Mouse (Mus musculus) right cerebral cortex, postnatal 25 days (tissue): ENCODE data around the gene Myo5c.

Source experiments
- DNase-seq: peaks from one replicate; pipeline ENCODE4 v3.0.0; 2022

Gene Myo5c

DNA sequence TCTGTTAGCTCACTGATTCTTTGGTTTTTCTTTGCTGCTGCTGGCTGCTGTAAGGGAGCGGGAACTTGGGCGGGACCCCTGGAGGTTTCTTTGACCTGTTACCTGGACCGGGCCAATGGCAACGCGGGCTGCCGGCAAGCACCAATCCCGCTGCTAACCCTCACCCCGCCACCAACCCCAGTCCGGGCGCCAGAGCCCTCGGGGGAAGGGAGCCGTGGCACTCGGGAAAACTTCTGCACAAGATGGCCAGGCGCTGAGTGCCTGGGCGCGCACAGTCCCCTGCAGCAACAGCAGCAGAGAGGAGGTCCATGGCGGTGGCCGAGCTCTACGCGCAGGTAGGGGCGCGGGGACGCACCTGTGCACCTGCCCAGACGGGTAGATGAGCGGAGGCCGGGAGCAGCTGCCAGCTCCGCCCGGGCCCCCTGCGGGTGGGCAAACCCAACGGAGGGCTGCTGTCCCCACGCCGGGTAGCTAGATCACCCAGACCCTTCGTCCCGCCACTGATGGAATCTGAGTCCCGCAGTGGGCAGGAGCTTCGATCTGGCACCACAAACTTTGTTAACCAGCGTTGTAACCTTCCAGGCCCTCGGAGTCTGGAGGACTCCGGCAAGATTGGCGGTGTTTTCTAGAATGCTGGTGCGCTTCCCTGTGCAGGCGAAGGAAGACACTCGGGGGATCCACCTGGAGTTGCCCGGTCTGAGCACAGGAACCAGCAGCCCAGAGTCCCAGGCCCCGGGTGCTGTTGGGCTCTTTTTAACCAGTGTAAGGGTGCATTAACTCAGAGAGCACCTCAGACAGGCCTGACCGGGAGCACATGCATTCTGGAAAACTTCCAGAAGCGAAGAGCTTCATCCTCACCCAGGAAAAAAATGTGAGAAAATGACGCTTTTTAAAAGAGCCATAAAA is at the start of gene Myo5c:
Gene Myo5c, plus strand, starts transcription at position 180 of the 906 bp plus-strand sequence.
- DNase-seq = no peak

DNA sequence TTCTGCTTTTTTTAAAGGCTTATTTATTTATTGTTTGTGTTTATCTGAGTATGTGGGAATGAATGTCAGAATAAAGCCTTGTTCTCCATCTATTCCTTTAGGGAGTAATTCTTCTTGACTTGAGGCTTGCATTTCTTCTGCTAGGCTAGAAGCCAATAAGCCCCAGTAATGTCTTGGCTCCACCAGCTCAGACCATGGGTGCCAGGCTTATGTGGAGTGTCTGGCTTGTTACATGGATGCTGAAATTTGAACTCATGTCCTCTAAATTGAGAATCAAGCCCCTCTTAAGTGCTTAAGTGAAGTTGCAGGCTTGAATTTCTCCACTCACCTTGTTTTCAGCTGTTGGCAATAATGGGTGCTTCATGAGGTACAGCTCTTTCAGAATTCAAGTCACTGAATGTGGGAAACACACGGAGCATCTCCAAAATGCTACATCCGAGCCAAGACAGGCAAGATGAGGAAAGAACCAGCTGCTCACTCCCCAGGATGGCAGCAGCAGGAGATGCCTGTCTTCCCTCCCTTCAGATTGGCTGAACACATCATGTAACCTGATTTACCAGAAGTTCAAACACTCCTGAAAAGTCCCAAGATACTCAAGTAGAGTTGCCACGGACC is 44.1 kb upstream of the Myo5c start:
- no peak for DNase-seq

DNA sequence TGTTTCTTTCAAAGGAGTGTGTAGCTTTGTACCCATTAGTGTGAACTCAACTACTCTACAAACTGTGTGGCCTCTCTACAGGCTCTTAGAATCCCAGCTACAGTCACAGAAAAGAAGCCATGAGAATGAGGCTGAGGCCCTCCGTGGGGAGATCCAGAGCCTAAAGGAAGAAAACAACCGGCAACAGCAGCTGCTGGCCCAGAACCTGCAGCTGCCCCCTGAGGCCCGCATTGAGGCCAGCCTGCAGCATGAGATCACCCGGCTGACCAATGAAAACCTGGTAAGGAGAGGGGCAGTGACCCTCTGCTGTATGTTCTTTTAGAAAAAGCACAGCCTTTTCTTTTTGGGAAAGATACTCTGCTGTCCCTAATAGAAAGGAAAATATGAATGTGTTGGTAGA is 38.0 kb upstream of the Myo5c start:
- no peak for DNase-seq

DNA sequence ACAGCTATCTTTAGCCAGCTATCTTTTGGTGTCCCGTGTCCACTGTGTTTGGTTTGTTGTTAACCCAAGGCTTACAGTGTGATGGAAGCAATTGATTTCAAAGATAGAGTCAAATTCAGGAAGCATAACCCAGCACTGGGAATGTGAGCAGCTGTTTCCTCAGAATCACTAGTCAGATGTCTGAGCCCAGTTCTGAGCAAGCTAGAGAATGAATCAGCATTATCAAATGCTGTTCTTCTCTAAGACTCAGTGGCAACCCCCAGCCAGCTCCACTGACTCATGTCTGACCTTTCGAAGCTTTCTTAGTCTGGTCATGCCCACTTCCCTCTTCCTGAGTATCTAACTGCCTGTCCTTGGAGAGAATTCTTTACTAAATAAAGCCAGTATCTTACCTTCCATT is 35.5 kb upstream of the Myo5c start:
- peak; percentile 46 for DNase-seq

DNA sequence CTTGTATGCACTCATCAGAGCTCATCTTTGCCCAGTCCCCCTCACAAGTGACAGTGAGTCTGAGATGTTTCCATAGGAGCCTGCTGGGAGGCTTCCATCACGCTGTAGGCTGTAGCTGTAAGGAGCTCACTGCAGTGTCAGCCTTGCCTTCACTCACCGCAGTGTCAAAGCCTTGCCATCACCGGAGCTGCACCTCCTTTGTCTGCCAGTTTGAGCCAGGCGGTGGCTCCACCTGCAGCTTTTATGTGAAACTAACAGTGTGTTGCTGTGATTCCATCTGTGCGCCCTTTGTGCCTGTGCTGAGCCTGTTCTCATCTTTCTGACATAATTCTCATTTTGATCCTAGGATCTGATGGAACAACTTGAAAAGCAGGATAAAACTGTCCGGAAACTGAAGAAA is 34.5 kb upstream of the Myo5c start:
- DNase-seq = peak; percentile 52

DNA sequence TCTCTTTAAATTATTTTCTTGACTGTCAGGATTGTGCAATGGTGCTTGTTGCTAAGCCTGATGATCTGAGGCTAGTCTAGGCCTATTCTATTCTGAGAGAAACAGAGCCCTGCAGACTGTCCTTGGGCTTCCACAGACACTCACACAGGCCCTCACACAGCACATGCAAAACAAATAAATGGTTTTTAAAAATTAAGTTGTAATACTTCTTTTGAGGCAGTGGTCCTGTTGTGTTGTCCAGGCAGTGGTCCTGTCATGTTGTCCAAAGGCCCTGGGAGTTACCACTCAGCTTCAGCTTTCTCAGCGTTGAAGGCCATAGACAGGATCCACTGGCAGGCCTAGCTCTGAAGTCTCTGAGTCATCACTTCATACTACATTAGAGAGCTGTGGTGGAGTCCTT is 30.3 kb upstream of the Myo5c start:
- no peak for DNase-seq

DNA sequence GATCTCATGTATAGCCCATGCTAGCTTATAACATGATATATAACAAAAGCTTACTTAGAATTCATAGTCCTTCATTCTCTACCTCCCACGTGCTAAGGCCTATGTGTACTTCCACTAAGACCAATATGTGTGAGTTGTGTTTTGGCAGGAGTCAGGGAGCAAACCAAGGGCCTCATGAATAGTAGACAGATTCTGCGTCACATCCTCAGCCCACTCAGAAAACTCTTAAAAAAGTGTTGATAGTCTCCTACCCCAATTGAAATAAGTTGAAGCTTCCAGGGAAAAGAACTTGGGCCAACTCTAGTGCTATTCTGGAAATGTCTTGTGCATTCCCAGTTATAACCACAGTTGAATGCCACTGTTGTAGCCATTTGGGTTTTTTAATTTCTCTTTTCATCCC is 29.8 kb upstream of the Myo5c start:
- DNase-seq = no peak

DNA sequence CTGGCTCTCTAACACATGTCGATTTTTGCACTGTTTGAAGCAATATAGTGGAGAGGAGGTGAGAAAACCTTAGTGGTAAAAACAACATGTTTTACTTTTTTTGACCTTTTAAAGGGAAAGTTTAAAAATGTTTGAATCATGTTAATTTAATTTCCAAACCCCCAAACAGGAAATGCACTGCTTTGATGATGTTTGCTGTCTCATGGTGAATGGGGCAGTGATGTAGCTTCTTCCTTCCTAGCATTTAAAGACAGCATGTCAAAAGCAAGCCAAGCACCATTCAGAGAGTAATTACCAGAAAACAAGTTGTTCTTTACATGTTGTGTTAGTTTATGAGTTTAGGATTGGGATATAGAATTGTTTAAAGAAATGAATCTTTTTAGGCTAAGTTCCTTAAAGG is 22.6 kb upstream of the Myo5c start:
- no peak for DNase-seq

DNA sequence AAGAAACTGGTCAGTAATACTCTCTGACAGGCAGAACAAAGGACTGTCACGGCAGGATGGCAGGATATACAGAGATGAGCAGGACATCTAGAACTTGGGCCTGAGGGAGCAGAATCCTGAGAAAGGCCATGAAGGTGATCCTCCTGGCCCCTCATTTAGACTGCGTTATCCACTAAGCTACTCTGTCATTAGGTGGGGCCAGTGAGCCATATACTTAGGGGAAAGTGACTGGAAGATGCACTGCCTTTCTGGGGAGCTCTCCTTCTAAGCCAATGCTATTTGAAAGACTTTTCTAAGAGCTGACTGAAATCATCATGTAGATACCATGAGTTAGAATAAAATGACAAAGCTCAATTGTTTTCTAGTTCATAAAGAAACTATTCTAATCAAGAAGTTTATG is 21.6 kb upstream of the Myo5c start:
- DNase-seq = no peak

DNA sequence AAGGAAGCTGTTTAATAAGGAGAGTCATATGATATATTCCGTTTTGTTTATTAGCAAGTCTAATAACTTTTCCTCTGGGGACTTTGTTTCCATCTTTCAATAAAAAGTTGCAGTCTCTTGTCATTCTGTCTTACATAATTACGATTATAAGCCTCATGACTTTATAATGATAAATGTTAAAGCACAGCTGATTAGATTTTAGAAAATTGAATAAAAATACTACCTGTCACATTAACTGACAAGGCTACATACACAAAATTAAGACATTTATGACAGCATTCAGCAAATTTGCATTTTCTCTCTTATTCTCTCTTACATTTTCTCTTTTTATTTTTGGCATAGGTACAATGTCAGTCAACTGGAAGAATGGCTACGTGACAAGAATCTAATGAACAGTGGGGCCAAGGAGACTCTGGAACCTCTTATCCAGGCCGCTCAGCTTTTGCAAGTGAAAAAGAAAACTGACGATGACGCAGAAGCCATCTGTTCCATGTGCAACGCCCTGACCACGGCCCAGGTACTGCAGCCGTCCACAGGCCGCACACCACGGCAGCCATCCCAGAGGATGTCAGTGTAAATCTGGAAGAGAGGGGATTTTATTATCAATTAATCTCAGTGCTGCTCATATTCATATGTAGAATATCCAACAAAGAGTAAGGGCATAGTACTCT is 16.9 kb upstream of the Myo5c start:
- no peak for DNase-seq

DNA sequence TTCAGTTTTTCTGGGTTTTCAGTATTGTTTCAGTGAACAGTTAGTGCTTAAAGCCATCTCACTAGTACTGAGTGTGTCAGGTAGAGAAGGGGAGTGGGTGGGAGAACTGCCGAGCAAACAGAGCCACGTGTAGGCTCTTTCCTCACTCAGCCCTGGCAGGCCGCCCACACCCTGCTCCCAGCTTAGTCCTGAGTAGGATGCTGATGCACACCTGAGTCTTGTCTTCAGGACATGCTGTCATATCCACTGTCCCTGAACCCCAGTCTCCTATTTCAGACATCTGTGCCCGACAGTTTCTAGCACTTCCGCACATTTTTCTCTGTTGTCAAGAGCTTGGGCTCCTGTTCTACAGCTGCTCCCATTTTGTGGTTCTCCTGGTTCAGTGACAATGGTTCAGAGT is 11.9 kb upstream of the Myo5c start:
- peak; percentile 63 for DNase-seq

DNA sequence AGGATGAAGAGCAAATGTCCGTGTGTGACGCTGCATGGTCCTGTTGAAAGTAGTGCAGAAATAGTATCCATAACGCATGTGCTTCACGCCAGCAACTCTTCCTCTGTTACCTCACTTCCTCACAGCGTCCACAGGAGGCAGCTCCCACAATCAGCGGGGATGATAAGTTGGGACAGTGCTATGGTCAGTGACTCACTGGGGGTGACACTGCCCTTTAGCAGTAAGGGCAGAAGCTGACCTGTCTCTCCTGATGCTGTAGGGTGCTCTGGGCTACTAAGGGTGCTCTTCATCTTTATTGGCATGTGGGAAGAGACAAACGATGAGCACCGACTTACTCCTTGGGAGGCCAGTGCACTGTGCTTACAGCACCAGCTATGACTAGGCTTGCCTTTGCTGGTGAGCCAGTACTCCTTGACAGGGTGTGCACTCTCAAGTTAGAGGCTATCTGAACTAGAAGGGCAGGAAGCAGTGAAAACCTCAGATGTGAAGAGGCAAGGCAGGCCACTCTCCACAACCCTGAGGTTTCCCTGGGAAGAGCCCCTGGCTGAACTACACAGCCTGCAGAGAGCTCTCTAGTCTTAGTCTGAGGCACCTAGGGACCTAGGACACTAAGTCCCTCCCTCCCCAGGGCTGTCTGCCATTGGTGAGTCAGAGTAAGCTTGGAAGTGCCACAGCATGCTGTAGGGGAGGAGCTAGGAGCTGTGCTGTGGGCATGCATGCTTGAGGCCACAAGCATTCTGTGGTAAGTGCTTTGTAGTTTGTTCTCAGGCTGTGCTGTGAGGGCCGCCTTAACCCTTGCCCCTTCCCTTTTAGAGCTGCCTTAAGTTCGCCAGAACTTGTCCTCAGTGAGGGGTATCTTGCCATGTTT is 10.2 kb upstream of the Myo5c start:
- no peak for DNase-seq

DNA sequence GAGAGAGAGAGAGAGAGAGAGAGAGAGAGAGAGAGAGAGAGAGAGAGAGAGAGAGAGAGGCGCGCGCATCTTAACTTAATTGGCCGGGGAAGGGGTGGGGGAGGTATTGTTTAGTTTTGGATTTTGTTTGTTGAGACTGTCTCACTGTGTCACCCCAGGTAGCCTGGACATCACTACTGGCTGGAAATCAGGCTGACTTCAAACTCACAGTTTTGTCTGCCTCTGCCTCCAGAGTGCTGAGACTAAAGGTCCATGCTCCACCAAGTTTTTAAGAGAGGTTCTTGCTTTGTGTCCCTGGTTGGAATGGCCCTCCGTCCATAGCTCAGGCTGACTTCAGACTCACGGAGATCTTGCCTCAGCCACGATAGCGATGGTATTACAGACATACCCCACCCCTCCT is 1.0 kb downstream of the Myo5c start:
- no peak for DNase-seq

DNA sequence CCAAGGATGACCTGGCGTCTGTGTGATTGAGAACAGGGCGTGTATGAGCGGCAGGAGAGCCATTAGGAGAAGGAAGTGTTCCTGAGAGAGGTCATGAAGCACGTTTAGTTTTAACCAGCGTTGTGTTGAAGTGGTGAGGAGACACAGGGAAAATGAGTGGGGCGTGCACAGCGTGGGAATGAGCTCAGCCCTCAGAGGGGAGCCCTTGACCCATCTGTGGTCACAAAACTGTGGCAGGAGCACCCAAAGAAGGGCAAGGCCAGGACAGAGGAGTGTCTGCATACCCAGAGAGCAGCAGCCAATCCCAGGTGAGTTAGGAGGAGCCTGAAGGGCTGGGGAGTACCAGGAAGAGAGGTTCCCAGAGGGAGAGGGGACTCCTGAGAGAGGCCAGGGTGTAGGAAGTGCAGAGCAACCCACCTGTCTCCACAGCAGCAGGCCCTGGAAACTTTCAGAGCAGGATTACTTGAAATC is 2.5 kb downstream of the Myo5c start:
- DNase-seq = no peak

DNA sequence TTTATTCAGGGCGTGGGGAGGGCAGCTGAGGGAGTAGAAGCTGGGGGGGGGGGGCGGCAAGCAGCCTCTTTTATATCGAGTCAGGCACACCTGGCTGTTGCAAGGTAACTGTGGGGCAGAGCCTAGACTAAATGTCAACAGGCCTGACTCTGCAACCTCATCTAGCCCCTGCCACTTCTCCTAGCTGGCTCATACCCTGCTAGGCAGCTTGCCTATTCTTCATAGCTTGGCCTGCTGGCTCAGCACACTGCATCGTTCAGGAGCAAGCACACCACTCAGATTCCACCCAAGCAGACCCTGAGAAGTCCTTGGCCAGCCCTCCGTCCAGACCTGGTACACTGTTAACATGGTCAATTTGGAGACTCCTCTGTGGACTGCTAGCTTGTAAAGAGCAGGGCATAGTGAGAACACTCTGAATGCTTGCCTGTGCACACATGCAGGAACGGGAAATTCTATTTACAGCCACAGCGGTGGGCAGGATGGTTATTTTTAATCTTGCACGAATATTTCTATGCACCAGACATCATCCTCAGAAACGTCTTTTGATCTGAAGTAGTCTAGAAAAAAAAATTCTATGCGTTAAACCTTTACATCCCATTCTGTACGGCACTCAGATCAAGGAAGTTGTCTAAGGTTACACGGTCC is 3.3 kb downstream of the Myo5c start:
- peak; percentile 42 for DNase-seq

DNA sequence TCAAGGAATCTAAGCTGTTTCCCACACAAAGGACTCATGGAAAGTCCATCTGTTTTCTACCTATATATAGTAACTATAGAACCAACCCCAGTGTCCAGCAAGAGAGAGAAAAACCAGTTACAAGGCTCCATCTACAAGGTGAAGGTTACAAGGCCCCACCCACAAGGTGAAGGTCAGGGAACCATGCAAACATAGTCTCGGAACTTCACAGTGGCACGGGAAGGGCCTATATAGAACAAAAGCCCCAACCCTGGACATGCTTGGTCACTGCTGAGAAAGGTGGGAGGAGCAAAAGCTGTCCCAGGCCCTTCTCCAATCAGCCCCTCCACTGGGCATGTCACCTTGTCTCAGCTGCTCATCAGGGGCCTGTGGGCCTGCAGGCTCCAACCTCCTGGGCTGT is 3.9 kb downstream of the Myo5c start:
- no peak for DNase-seq

DNA sequence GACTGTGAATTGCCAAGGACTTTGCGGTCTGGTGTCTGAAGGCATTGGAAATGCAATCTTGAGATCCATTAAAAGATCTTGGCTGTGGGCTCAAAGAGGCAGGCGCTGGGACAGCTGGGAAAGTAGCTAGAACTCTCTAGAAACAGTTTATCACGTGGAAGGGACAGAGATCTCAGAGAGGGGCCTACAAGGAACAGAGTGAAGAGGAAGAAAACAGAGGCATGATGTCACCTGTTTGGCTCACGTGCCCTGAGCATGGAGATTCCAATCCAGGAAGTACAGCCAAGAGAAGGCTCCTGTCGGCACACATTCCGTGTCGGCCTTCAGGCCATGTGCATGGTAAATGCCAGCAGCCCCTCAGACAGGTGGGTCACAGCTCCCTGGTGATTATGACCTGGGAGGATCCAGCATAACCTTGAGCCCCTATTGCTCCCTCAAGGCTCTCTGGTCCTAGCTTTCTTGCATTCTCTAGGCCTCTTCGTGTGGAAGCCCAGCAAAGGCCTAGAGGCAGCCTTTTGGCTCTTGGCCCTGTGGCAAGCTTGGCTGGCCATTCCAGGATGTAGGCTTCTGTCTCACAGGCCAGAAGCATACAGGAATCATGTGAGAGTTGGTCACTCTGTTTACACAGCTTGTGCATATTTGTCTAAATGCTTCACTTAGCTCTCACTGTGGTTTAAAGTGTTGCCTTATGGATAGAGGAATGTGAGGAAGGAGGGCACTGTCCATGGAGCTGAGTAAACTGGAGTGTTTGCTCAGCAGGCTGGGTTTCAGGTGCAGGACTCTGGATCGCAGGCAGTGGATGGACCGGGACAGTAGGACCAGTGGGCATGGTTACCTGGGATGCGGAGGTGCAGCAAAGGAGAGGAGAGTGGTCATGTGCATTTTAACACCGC is 4.8 kb downstream of the Myo5c start:
- DNase-seq = no peak

DNA sequence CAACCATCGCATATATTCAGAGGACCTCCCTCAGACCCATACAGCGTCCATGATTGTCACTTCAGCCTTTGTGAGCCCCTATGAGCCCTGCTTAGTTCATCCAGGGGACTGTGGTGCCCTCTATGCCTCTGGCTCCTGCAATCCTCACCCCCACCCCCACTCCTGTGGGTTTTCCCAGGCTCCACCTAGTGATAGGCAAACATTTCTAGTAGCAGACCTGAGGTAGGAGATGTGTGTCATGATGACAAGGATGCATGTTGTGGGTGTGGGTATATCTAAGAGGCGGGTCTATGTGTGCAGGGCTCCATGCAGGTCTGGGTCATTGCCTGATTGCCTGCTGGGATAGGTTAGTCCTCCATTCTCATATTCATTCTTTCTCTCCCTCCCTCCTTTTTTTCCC is 6.4 kb downstream of the Myo5c start:
- no peak for DNase-seq

DNA sequence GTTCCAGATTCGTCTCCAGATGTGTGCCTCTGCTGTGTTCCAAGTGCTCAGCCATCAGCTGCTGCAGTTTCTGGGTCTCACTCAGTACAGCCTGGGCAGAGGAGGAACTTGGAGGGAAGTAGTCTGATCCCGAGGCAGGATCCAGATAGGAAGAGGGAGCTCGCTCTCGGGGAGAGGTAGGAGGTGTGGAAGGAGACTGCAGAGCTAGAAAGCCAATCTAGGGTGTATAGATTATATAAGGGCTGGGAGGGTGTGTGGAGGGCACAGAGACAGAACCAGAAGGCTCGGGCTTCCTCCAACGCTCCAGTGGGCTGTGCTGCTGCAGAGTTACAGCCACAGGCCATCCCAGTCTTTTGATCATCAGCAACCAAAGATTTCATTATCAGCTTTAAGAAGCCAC is 11.2 kb downstream of the Myo5c start:
- DNase-seq = peak; percentile 59

DNA sequence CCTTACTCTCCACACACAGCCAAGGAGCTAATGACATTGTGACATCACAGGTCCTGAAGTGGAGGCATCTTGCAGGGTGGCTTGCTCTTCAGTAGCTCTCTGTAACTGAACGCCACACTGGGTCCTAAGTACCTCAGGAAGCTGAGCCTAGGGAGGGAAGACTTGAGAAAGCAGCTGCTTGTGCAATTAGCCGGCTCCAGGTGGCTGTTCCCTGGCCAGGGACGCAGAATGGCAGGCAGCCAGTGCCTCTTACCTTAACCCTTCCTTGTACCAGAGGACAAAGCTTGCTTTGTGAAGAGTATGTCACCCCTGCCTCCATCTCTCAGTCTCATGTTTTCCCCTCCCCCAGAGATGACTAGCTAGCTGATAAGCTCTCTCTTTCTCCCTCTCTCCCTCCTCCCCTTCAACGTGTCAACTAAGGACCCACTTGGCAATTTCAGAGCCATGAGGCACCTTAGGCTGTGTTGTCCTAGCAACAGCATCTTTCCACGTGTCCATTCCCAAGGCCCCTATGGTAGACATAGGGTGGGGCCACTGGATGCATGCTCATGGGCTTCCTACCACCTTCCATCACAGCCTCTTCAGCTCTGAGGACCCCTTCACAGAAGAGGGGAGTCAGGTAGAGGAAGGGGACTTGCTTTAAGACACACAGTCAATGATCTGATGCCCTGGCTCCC is 12.0 kb downstream of the Myo5c start:
- DNase-seq = peak; percentile 51

DNA sequence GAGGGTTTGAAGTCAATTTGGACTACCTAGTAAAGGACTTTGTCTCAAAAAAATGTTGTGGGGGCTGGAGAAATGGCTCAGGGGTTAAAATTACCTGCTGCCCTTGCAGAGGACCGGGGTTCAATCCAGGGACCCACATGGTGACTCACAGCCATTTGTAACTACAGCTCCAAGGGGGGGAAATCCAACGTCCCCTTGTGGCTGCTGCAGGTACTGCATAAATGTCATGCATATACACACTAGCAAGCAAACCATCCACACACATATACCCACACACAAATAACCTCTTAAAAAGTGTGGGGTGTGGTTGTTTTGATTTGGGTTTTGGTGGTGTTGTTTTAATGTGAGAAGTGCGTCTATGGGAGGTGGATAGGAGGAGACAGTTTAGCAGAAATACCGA is 12.7 kb downstream of the Myo5c start:
- DNase-seq = no peak
